In genomic region chr15:97507656-97508306, GRCm38 (mm10) we compare ENCODE assay signal across 13 mouse cellular contexts.
DNase-seq lines count a peak whose midpoint lies in the region; ATAC-seq and TF ChIP-seq lines count a peak whose summit lies in the region.
"Had no signal": no experiment of that assay in that cellular context is flagged by ENCODE, and none has a peak within 500 bp of the region (broad histone marks: within the 10 kb centered on the region; RNA-seq: fewer than 3 reads in every experiment).

No protein-coding gene starts in this region.

- H3K27me3 ChIP-seq in cerebellum, adult 2 months (ENCODE audit: control insufficient read depth, insufficient read depth, low read length) = no peaks in the 10 kb centered on the region
- H3K27me3 ChIP-seq in neural tube, embryonic 13.5 days = no peaks in the 10 kb centered on the region

- DNase-seq in cerebellum, postnatal 10 days = peak; percentile 65 to 70
- DNase-seq in cerebellum, adult 2 months = no peak
- no peak for DNase-seq in neural tube, embryonic 10.5 days (ENCODE audit: extremely low spot score, low spot score)
- peak; percentile 37 to 83 for DNase-seq in left cerebral cortex, postnatal 25 days (ENCODE audit: low spot score in 2 of 2)
- peak; percentile 70 for DNase-seq in telencephalon, adult 2 months (ENCODE audit: low read depth, low spot score)
- no peak for DNase-seq in adrenal gland, adult 18-20 months (ENCODE audit: low spot score in 2 of 2)
- no peak for DNase-seq in retina, embryonic 14.5 days (ENCODE audit: low spot score)
- DNase-seq: cerebellum, adult 8-10 months; lung, adult 2 months; thymus, adult 18-20 months had no signal

- no peaks in the 10 kb centered on the region for H3K4me1 ChIP-seq in cerebellum, adult 2 months (ENCODE audit: control insufficient read depth, insufficient read depth, low read length)
- no peaks in the 10 kb centered on the region for H3K4me1 ChIP-seq in neural tube, embryonic 13.5 days (replicated peaks)

- H3K4me3 ChIP-seq in cerebellum, adult 2 months (replicated peaks; ENCODE audit: insufficient read depth, low read depth, low read length) = no peak overlapping the region
- no peak overlapping the region for H3K4me3 ChIP-seq in neural tube, embryonic 13.5 days
- H3K4me3 ChIP-seq: myocyte had no signal

- WGBS in cerebellum, adult 2 months = 37% methylated on average over 16 of the region's 16 CpGs
- 88% methylated on average over 16 of the region's 16 CpGs for WGBS in neural tube, embryonic 13.5 days

- TF ChIP-seq POLR2A in cerebellum, adult 2 months (IDR thresholded peaks at IDR 0.05; ENCODE audit: borderline replicate concordance, insufficient read depth, low read length) = no peak

- ATAC-seq in neural tube, embryonic 13.5 days (ENCODE audit: low read depth) = no peak

- H3K36me3 ChIP-seq in neural tube, embryonic 13.5 days = no peaks in the 10 kb centered on the region

- no peak overlapping the region for H3K9ac ChIP-seq in neural tube, embryonic 13.5 days

- no peak overlapping the region for H3K4me2 ChIP-seq in neural tube, embryonic 13.5 days

- no peak for TF ChIP-seq CTCF in cerebellum, adult 2 months (IDR thresholded peaks at IDR 0.05; ENCODE audit: borderline replicate concordance, insufficient read depth, low read depth, low read length)

- no peaks in the 10 kb centered on the region; the same call in 1 of the 2 replicates for H3K9me3 ChIP-seq in neural tube, embryonic 13.5 days

- intact Hi-C loops in left cerebral cortex, postnatal 25 days (cut with DNase I) = loop anchor here (10.0 kb wide), 1 partner anchor 193 kb away; no protein-coding TSS in a partner anchor

- H3K27ac ChIP-seq in cerebellum, adult 2 months (ENCODE audit: insufficient read depth, low read length) = no peak overlapping the region
- 0 out of 2 replicates have a peak overlapping the region, but pooled peaks have one; percentile 33 for H3K27ac ChIP-seq in neural tube, embryonic 13.5 days (replicated peaks)
- H3K27ac ChIP-seq: kidney, postnatal 0 days had no signal

Comparison
In these comparisons a context has a peak if more than half of its experiments do, and no peak if none do; other contexts are left out.
1. DNase-seq: peak in cerebellum, postnatal 10 days (2 of 2), left cerebral cortex, postnatal 25 days (2 of 2) and telencephalon, adult 2 months (single experiment); none in cerebellum, adult 2 months (0 of 2), neural tube, embryonic 10.5 days (single experiment), adrenal gland, adult 18-20 months (0 of 2) and retina, embryonic 14.5 days (single experiment).